Mouse (Mus musculus): Measurements from ENCODE around the gene Cdk19. TPM values are rescaled to one million over a fixed set of nuclear protein-coding genes. Genes with fewer than 3 reads are reported as not detected.

Gene Cdk19
- polyA plus RNA-seq, 1 experiment from 2014 or later, result 11.1 TPM

DNA sequence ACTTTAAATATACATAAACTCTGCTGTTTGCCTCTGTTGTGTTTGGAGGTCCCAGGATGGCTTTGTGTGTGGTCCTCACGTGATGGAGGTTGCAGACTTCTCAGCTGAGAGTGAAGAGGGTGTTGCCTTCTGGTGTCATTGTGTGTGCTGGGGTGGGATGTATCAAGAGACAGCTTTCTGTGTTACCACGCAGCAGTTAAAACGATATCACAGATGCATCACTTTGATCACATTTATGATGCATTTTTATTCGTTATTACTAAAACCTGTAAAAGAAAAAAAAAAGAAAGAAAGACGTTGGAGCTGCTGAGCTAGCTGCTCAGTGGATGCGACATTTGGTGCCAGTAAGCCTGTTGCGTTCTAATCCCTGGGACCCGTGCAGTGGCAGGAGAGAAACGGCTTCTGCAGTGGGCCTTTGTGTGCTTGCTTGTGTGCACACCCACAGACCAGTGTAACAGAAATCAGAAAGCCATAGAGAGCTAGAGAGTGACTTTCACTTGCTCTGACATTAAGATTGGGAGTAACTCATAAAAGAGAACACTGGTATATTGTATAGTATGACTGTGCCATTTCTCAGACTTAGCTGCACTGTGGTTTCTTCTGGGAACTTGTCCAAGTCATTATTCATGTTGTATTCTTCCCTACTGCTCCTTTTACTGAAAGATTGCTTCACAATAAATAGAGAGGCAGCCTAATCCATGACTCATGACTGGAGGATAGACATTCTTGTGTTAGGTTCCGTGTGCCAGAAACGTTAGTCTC, 32.7 kb downstream of the Cdk19 start:
- Histone ChIP-seq H3K4me1 (ENCODE audit: control insufficient read depth, insufficient read depth, low read length) (peaks cover 11% of the 10 kb centered on the region; the same call in 1 of the 2 replicates), H3K27ac (ENCODE audit: low read length) (peak overlapping the region; percentile 52; the same call in 1 of the 2 replicates), H3K4me3 (ENCODE audit: low read depth, low read length) (no peak overlapping the region), H3K9ac (replicated peaks; ENCODE audit: low read depth, low read length) (no peak overlapping the region), H3K9me3 (ENCODE audit: control insufficient read depth, low read depth, low read length) (no peaks in the 10 kb centered on the region), H3K4me2 (replicated peaks; ENCODE audit: low read depth, low read length) (peak overlapping the region; percentile 17; the same call in 1 of the 2 replicates), H3K27me3 (ENCODE audit: control insufficient read depth, insufficient read depth, low read length) (no peaks in the 10 kb centered on the region), H3K36me3 (ENCODE audit: control insufficient read depth, insufficient read depth, low read length) (no peaks in the 10 kb centered on the region)
- 36% methylated on average over 11 of the region's 11 CpGs for WGBS
- peak; percentile 51; the same call in 1 of the 2 replicates for ATAC-seq (ENCODE audit: insufficient number of reproducible peaks, insufficient read depth, low FRiP score, low read depth)

DNA sequence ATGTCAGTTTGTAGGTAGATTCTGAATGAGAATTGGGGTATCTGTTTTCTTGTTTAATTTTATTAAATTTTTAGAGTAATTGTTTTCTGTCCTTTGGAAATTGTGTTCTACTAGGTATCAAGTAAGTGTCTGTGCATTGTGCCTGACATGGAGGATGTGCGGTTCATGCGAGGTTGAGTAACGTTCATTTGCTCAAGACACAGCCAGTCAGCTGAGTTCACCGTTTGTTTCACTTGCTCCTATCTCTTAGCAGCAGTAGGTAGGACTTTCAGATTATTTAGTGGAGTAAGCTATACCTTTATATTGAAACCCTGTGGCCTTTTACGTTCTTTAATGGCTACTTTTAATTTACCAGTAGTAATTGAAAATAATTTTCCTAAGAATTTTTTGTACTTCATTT, 34.4 kb downstream of the Cdk19 start:
- no peaks in the 10 kb centered on the region for H3K9me3 ChIP-seq (ENCODE audit: control insufficient read depth, low read depth, low read length)
- no peaks in the 10 kb centered on the region for H3K27me3 ChIP-seq (ENCODE audit: control insufficient read depth, insufficient read depth, low read length)
- no peak overlapping the region for H3K9ac ChIP-seq (replicated peaks; ENCODE audit: low read depth, low read length)
- no peaks in the 10 kb centered on the region for H3K36me3 ChIP-seq (ENCODE audit: control insufficient read depth, insufficient read depth, low read length)
- no peak overlapping the region for H3K4me3 ChIP-seq (ENCODE audit: low read depth, low read length)
- no peak overlapping the region for H3K4me2 ChIP-seq (replicated peaks; ENCODE audit: low read depth, low read length)
- no peak overlapping the region for H3K27ac ChIP-seq (ENCODE audit: low read length)
- H3K4me1 ChIP-seq (ENCODE audit: control insufficient read depth, insufficient read depth, low read length), result peaks cover 11% of the 10 kb centered on the region; the same call in 1 of the 2 replicates
- ATAC-seq (ENCODE audit: insufficient number of reproducible peaks, insufficient read depth, low FRiP score, low read depth), result no peak
- WGBS, result 88% methylated on average over 5 of the region's 5 CpGs

DNA sequence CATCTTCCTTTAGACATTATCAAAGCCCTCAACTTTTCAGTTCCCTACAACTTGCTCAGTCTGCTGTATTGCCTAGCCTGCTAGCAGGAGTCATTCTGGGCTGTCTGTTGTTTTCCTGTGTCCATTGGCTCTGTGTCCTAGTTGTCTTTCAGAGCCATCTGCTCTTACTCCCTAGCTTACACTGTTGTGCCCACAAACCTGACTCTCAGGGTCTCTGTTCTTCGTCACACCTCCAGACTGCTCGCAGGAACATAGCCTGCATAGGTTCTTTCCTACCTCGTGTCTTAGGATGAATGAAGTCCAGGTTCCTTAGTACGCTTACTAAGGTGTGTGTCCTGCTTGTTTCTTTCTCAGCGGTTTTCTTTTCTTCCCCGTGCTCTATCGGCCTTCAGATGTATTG, 35.5 kb downstream of the Cdk19 start:
- Histone ChIP-seq H3K27me3 (ENCODE audit: control insufficient read depth, insufficient read depth, low read length) (no peaks in the 10 kb centered on the region), H3K36me3 (ENCODE audit: control insufficient read depth, insufficient read depth, low read length) (no peaks in the 10 kb centered on the region), H3K4me2 (replicated peaks; ENCODE audit: low read depth, low read length) (no peak overlapping the region), H3K9me3 (ENCODE audit: control insufficient read depth, low read depth, low read length) (no peaks in the 10 kb centered on the region), H3K27ac (ENCODE audit: low read length) (no peak overlapping the region), H3K4me3 (ENCODE audit: low read depth, low read length) (no peak overlapping the region), H3K9ac (replicated peaks; ENCODE audit: low read depth, low read length) (no peak overlapping the region), H3K4me1 (ENCODE audit: control insufficient read depth, insufficient read depth, low read length) (peaks cover 11% of the 10 kb centered on the region; the same call in 1 of the 2 replicates)
- no peak for ATAC-seq (ENCODE audit: insufficient number of reproducible peaks, insufficient read depth, low FRiP score, low read depth)
- 84% methylated on average over 7 of the region's 7 CpGs for WGBS

DNA sequence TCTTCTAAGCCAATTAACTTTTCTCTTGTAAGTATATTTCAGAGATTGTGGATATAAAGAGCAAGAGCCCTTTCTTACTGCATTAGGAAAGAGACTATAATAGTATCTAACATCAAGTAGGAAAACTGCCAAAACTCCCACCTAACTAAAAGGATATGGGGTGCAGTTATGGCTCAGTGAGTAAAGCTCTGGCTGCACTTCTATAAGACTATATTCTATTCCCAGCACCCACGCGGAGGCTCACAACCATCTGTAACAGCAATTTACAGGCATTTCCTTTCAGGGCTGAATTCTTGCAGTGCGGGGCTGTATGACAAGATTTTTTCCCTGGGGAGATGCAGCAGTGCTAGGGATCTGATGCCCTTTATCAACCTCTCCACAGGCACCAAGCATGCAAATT, 36.9 kb downstream of the Cdk19 start:
- no peaks in the 10 kb centered on the region for H3K36me3 ChIP-seq (ENCODE audit: control insufficient read depth, insufficient read depth, low read length)
- 84% methylated on average over 3 of the region's 3 CpGs for whole genome bisulfite sequencing
- peaks cover 9% of the 10 kb centered on the region; the same call in 1 of the 2 replicates for H3K4me1 ChIP-seq (ENCODE audit: control insufficient read depth, insufficient read depth, low read length)
- no peak overlapping the region for H3K9ac ChIP-seq (replicated peaks; ENCODE audit: low read depth, low read length)
- H3K4me3 ChIP-seq (ENCODE audit: low read depth, low read length), result no peak overlapping the region
- H3K4me2 ChIP-seq (replicated peaks; ENCODE audit: low read depth, low read length), result no peak overlapping the region
- no peak overlapping the region for H3K27ac ChIP-seq (ENCODE audit: low read length)
- no peaks in the 10 kb centered on the region for H3K27me3 ChIP-seq (ENCODE audit: control insufficient read depth, insufficient read depth, low read length)
- no peak for ATAC-seq (ENCODE audit: insufficient number of reproducible peaks, insufficient read depth, low FRiP score, low read depth)
- no peaks in the 10 kb centered on the region for H3K9me3 ChIP-seq (ENCODE audit: control insufficient read depth, low read depth, low read length)

DNA sequence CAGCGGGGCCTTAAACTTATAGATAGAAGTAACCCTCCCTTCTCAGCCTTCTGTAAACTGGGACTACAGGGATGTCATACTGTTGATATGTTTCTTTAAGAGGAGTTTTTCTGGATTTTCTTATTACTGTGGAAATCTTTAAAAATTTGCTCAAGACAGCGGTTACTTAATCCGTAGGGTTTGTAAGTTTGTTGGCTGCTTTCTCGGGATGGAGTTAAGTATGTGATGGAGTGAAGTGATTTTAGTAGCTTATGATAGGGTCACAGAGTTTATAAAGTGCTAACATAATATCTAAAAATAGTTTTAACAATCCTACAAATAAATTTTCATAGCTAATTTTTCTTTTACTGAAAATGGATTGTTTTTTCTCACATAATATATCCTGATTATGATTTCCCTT, 38.9 kb downstream of the Cdk19 start:
- H3K9me3 ChIP-seq (ENCODE audit: control insufficient read depth, low read depth, low read length), result no peaks in the 10 kb centered on the region
- H3K4me2 ChIP-seq (replicated peaks; ENCODE audit: low read depth, low read length), result no peak overlapping the region
- ATAC-seq (ENCODE audit: insufficient number of reproducible peaks, insufficient read depth, low FRiP score, low read depth), result no peak
- WGBS, result 68% methylated on average over 4 of the region's 4 CpGs
- no peak overlapping the region for H3K27ac ChIP-seq (ENCODE audit: low read length)
- no peaks in the 10 kb centered on the region for H3K27me3 ChIP-seq (ENCODE audit: control insufficient read depth, insufficient read depth, low read length)
- no peaks in the 10 kb centered on the region for H3K4me1 ChIP-seq (ENCODE audit: control insufficient read depth, insufficient read depth, low read length)
- H3K36me3 ChIP-seq (ENCODE audit: control insufficient read depth, insufficient read depth, low read length), result no peaks in the 10 kb centered on the region
- no peak overlapping the region for H3K4me3 ChIP-seq (ENCODE audit: low read depth, low read length)
- no peak overlapping the region for H3K9ac ChIP-seq (replicated peaks; ENCODE audit: low read depth, low read length)

DNA sequence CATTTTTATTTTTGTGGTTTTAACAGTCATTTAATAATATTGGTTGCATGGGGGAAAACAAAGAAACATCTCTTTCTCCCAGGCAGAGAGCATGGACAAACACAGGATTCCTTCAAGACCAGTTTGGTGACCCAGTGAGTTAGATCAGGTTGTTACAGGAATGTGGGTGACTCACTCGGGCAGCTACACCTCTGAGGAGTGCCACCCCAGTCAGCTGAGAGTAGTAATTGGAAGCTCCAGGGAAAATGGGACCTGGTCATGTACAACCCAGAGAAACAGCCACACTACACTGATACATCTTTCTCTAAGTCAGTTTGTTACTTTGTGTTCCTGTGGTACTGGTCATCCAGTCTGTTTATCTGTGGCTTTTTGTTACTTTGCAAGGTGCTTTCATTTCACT, 40.3 kb downstream of the Cdk19 start:
- no peak overlapping the region for H3K9ac ChIP-seq (replicated peaks; ENCODE audit: low read depth, low read length)
- no peak overlapping the region for H3K4me2 ChIP-seq (replicated peaks; ENCODE audit: low read depth, low read length)
- no peaks in the 10 kb centered on the region for H3K27me3 ChIP-seq (ENCODE audit: control insufficient read depth, insufficient read depth, low read length)
- H3K36me3 ChIP-seq (ENCODE audit: control insufficient read depth, insufficient read depth, low read length), result no peaks in the 10 kb centered on the region
- H3K4me3 ChIP-seq (ENCODE audit: low read depth, low read length), result no peak overlapping the region
- ATAC-seq (ENCODE audit: insufficient number of reproducible peaks, insufficient read depth, low FRiP score, low read depth), result no peak
- H3K27ac ChIP-seq (ENCODE audit: low read length), result no peak overlapping the region
- 61% methylated on average over 1 of the region's 1 CpGs for WGBS
- H3K4me1 ChIP-seq (ENCODE audit: control insufficient read depth, insufficient read depth, low read length), result no peaks in the 10 kb centered on the region
- H3K9me3 ChIP-seq (ENCODE audit: control insufficient read depth, low read depth, low read length), result no peaks in the 10 kb centered on the region

DNA sequence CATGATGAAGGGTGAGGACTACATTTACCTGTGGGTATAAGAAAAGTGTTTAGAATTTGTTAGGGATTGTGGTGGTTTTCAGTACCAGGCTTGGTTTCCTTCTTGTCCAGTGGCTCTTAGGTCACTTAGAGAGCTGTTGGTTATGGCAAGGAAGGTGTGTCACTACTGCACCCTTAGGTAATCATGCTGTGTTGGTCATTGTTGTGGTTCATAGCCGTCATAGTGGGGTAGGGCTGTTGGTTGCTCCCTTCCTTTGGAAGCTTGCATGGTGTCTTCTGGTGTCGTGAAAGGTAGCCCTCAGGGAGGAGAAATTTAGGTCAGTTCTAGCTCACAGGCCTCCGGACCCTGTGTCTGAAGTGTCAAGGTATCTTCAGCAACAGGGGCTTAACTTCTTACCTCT, 46.0 kb downstream of the Cdk19 start:
- Histone ChIP-seq H3K27ac (ENCODE audit: low read length) (no peak overlapping the region), H3K27me3 (ENCODE audit: control insufficient read depth, insufficient read depth, low read length) (no peaks in the 10 kb centered on the region), H3K9ac (replicated peaks; ENCODE audit: low read depth, low read length) (no peak overlapping the region), H3K4me1 (ENCODE audit: control insufficient read depth, insufficient read depth, low read length) (no peaks in the 10 kb centered on the region), H3K9me3 (ENCODE audit: control insufficient read depth, low read depth, low read length) (no peaks in the 10 kb centered on the region), H3K4me3 (ENCODE audit: low read depth, low read length) (no peak overlapping the region), H3K36me3 (ENCODE audit: control insufficient read depth, insufficient read depth, low read length) (no peaks in the 10 kb centered on the region), H3K4me2 (replicated peaks; ENCODE audit: low read depth, low read length) (no peak overlapping the region)
- no peak for ATAC-seq (ENCODE audit: insufficient number of reproducible peaks, insufficient read depth, low FRiP score, low read depth)
- 83% methylated on average over 3 of the region's 3 CpGs for WGBS

DNA sequence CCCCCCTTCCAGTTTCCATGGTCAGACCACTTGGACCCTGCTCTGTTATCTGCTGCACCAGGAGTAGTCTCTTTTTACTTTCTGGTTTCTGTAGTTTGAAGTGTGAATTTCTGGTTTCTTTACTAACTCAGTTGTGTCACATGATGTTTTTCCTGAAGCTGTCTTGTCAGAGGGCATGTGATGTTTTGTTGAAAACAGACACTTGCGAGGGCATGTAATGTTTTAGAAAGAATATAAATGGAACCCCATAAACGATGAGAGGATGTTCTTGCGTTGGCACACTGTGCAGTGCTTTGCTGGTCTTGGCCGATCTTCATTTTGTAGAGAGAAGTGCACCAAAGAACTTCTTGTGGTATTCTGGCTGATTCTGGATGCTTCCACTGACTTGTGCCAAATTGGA, 46.8 kb downstream of the Cdk19 start:
- H3K4me3 ChIP-seq (ENCODE audit: low read depth, low read length), result no peak overlapping the region
- no peaks in the 10 kb centered on the region for H3K27me3 ChIP-seq (ENCODE audit: control insufficient read depth, insufficient read depth, low read length)
- no peaks in the 10 kb centered on the region for H3K36me3 ChIP-seq (ENCODE audit: control insufficient read depth, insufficient read depth, low read length)
- H3K9ac ChIP-seq (replicated peaks; ENCODE audit: low read depth, low read length), result no peak overlapping the region
- WGBS, result 91% methylated on average over 4 of the region's 4 CpGs
- no peak overlapping the region for H3K27ac ChIP-seq (ENCODE audit: low read length)
- no peak for ATAC-seq (ENCODE audit: insufficient number of reproducible peaks, insufficient read depth, low FRiP score, low read depth)
- H3K4me1 ChIP-seq (ENCODE audit: control insufficient read depth, insufficient read depth, low read length), result no peaks in the 10 kb centered on the region
- no peaks in the 10 kb centered on the region for H3K9me3 ChIP-seq (ENCODE audit: control insufficient read depth, low read depth, low read length)
- H3K4me2 ChIP-seq (replicated peaks; ENCODE audit: low read depth, low read length), result no peak overlapping the region

Data from stomach, embryonic 14.5 days (tissue).